Mouse (Mus musculus): Measurements from ENCODE around the gene Lmx1a. TPM values are rescaled to one million over a fixed set of nuclear protein-coding genes. Genes with fewer than 3 reads are reported as not detected.

Lmx1a gene
- polyA plus RNA-seq, 1 experiment from 2014 or later = 3.5 TPM

- WGBS = 82% methylated on average over 6 of the region's 6 CpGs
- H3K4me2 ChIP-seq = no peak overlapping the region
- no peak overlapping the region for H3K4me3 ChIP-seq
- 0 out of 2 replicates have a peak, but pooled peaks cover 3% of the 10 kb centered on the region for H3K27me3 ChIP-seq (replicated peaks)
- ATAC-seq (ENCODE audit: insufficient number of reproducible peaks, low FRiP score) = no peak
- H3K4me1 ChIP-seq (replicated peaks) = 0 out of 2 replicates have a peak, but pooled peaks cover 7% of the 10 kb centered on the region
- H3K9ac ChIP-seq = no peak overlapping the region
- H3K36me3 ChIP-seq = no peaks in the 10 kb centered on the region
- H3K27ac ChIP-seq (ENCODE audit: poor library complexity, severe bottlenecking) = no peak overlapping the region
- no peaks in the 10 kb centered on the region for H3K9me3 ChIP-seq (replicated peaks)
These were observed 131.0 kb downstream of the Lmx1a start for GRCm38 (mm10) chr1:167820031-167820430.

DNA sequence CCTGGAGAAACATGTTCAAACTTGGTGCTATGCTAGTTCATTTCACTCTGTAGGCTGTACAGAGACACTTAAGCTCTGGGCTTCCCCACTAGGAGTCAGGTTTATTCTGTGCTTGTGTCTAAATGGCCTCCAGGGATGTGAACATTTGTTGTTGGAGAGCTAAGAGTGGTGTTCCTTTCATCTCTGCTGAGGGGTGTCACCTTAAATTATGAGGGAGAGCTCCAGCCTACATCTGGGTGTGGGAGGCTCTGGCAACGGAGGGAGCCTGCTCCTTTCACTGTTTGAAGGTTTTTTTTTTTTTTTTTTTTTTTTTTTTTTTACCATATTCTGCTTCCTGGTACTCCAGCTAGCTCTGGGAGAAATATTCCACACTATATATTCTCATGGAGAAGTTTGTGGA, 132.1 kb downstream of the Lmx1a start:
- 0 out of 2 replicates have a peak, but pooled peaks cover 3% of the 10 kb centered on the region for H3K27me3 ChIP-seq (replicated peaks)
- H3K9ac ChIP-seq = no peak overlapping the region
- no peak overlapping the region for H3K27ac ChIP-seq (ENCODE audit: poor library complexity, severe bottlenecking)
- 43% methylated on average over 1 of the region's 1 CpGs for WGBS
- no peak for ATAC-seq (ENCODE audit: insufficient number of reproducible peaks, low FRiP score)
- H3K9me3 ChIP-seq (replicated peaks) = no peaks in the 10 kb centered on the region
- no peak overlapping the region for H3K4me3 ChIP-seq
- no peaks in the 10 kb centered on the region for H3K36me3 ChIP-seq
- 0 out of 2 replicates have a peak, but pooled peaks cover 7% of the 10 kb centered on the region for H3K4me1 ChIP-seq (replicated peaks)
- H3K4me2 ChIP-seq = no peak overlapping the region

- H3K9ac ChIP-seq = no peak overlapping the region
- H3K27me3 ChIP-seq (replicated peaks) = no peaks in the 10 kb centered on the region
- no peak overlapping the region for H3K4me2 ChIP-seq
- H3K9me3 ChIP-seq (replicated peaks) = no peaks in the 10 kb centered on the region
- WGBS = 52% methylated on average over 7 of the region's 7 CpGs
- H3K27ac ChIP-seq (ENCODE audit: poor library complexity, severe bottlenecking) = no peak overlapping the region
- H3K4me1 ChIP-seq (replicated peaks) = no peaks in the 10 kb centered on the region
- H3K36me3 ChIP-seq = no peaks in the 10 kb centered on the region
- no peak overlapping the region for H3K4me3 ChIP-seq
- ATAC-seq (ENCODE audit: insufficient number of reproducible peaks, low FRiP score) = peak; percentile 91
These were observed 141.3 kb downstream of the Lmx1a start for GRCm38 (mm10) chr1:167830291-167830690.

DNA sequence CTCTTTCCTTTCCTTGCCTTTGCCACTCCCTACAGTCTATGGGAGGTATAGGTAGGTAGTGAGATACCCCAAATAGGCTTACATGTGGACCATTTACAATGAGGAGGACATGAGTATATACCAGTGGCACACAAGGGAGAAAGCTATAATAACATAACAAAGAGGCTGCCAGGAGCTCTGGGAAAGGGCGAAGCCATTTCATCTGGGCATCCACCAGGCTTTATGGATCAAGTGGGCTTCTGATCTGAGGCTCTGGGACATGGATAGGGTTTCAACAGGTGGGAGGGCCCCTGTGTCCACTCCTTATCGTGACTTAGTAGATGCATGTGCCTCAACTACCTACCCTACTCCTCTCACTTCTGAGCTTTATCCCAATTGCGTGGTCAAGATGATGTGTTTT, 142.6 kb downstream of the Lmx1a start:
- Histone ChIP-seq H3K4me1 (replicated peaks) (no peaks in the 10 kb centered on the region), H3K27ac (ENCODE audit: poor library complexity, severe bottlenecking) (no peak overlapping the region), H3K9ac (no peak overlapping the region), H3K27me3 (replicated peaks) (no peaks in the 10 kb centered on the region), H3K4me3 (peak overlapping the region; percentile 2; the same call in 1 of the 2 replicates), H3K9me3 (replicated peaks) (no peaks in the 10 kb centered on the region), H3K36me3 (no peaks in the 10 kb centered on the region), H3K4me2 (no peak overlapping the region)
- ATAC-seq (ENCODE audit: insufficient number of reproducible peaks, low FRiP score) = no peak; the same call in 1 of the 2 replicates
- whole genome bisulfite sequencing = 80% methylated on average over 3 of the region's 3 CpGs

DNA sequence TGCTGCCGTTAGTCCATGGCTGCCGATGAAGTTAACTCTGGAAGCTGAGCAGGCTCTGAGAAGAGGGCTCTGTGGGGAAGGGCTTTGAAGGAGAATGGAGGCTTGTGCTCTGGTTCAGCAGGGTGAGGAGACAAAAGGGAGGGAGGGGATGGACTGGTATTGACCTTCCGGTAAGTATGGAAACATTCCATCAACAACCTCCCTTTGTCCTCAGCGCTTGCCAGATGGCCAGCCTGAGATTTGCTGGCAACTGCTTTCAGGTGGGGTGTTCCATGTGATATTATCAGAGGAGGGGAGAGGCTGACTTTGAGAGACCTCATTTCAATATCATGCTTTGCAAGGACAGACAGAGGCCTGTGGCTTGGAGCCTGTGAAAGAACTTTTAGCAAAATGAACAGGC, 165.8 kb downstream of the Lmx1a start:
- Histone ChIP-seq H3K9ac (no peak overlapping the region), H3K27ac (ENCODE audit: poor library complexity, severe bottlenecking) (no peak overlapping the region), H3K4me3 (no peak overlapping the region), H3K4me1 (replicated peaks) (no peaks in the 10 kb centered on the region), H3K4me2 (no peak overlapping the region), H3K36me3 (no peaks in the 10 kb centered on the region), H3K27me3 (replicated peaks) (no peaks in the 10 kb centered on the region), H3K9me3 (replicated peaks) (no peaks in the 10 kb centered on the region)
- no peak for ATAC-seq (ENCODE audit: insufficient number of reproducible peaks, low FRiP score)
- 68% methylated on average over 4 of the region's 4 CpGs for WGBS

- Histone ChIP-seq H3K36me3 (no peaks in the 10 kb centered on the region), H3K4me3 (no peak overlapping the region), H3K9ac (no peak overlapping the region), H3K9me3 (replicated peaks) (no peaks in the 10 kb centered on the region), H3K27me3 (replicated peaks) (no peaks in the 10 kb centered on the region), H3K27ac (ENCODE audit: poor library complexity, severe bottlenecking) (no peak overlapping the region), H3K4me1 (replicated peaks) (no peaks in the 10 kb centered on the region), H3K4me2 (no peak overlapping the region)
- 62% methylated on average over 1 of the region's 1 CpGs for WGBS
- ATAC-seq (ENCODE audit: insufficient number of reproducible peaks, low FRiP score) = no peak
These were observed 183.0 kb downstream of the Lmx1a start for GRCm38 (mm10) chr1:167872028-167872427.

- no peaks in the 10 kb centered on the region for H3K27me3 ChIP-seq (replicated peaks)
- no peaks in the 10 kb centered on the region for H3K36me3 ChIP-seq
- no peak overlapping the region for H3K4me2 ChIP-seq
- no peak overlapping the region for H3K9ac ChIP-seq
- H3K4me1 ChIP-seq (replicated peaks) = no peaks in the 10 kb centered on the region
- H3K4me3 ChIP-seq = no peak overlapping the region
- WGBS = 68% methylated on average over 3 of the region's 3 CpGs
- no peak overlapping the region for H3K27ac ChIP-seq (ENCODE audit: poor library complexity, severe bottlenecking)
- ATAC-seq (ENCODE audit: insufficient number of reproducible peaks, low FRiP score) = no peak
- no peaks in the 10 kb centered on the region for H3K9me3 ChIP-seq (replicated peaks)
These were observed 185.1 kb downstream of the Lmx1a start for GRCm38 (mm10) chr1:167874099-167874498.

DNA sequence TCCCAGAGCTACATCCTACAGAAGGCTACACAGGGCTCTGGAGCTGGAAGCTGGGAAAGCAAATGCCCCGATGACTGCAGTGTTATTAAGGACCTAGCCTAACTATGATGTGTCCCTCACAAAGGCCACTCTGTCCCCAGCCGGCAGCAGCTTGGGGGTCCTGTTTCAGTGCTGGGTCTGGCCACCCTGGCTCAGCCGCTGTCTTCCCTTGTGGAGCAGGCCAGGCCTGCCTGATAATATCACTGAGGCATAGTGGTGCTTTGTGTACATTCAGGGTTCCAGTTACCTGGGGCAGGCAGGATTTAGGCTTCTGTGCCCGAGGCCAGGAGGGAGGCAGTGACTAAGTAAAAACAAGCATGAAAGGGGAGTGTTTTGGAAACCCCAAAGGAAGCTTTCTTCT, 188.9 kb downstream of the Lmx1a start:
- no peak overlapping the region for H3K27ac ChIP-seq (ENCODE audit: poor library complexity, severe bottlenecking)
- ATAC-seq (ENCODE audit: insufficient number of reproducible peaks, low FRiP score) = no peak
- H3K4me2 ChIP-seq = no peak overlapping the region
- no peaks in the 10 kb centered on the region for H3K36me3 ChIP-seq
- no peak overlapping the region for H3K9ac ChIP-seq
- no peaks in the 10 kb centered on the region for H3K4me1 ChIP-seq (replicated peaks)
- H3K9me3 ChIP-seq (replicated peaks) = no peaks in the 10 kb centered on the region
- H3K4me3 ChIP-seq = no peak overlapping the region
- WGBS = 64% methylated on average over 4 of the region's 4 CpGs
- H3K27me3 ChIP-seq (replicated peaks) = no peaks in the 10 kb centered on the region

DNA sequence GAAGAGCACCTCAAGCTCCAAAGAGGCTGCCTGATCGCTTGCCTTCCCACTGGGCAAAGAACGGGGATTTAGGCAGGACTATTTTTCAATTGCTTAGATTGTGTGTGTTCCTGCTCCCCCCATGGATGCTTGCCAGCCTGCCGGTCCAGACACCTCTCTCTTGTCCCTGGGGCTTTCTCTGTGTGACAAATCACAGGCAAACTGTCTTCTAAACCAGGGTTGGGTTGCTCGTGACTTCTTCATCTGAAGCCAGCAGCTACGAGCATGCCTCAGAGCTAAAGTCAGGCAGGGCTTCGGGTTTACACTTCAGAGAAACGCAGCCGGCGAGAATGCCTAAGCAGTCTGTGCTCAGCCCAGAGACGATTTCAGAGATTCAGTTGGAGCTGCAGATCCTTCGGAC, 189.3 kb downstream of the Lmx1a start:
- H3K27me3 ChIP-seq (replicated peaks) = no peaks in the 10 kb centered on the region
- no peak for ATAC-seq (ENCODE audit: insufficient number of reproducible peaks, low FRiP score)
- WGBS = 68% methylated on average over 11 of the region's 11 CpGs
- H3K4me3 ChIP-seq = no peak overlapping the region
- no peaks in the 10 kb centered on the region for H3K36me3 ChIP-seq
- no peaks in the 10 kb centered on the region for H3K4me1 ChIP-seq (replicated peaks)
- H3K27ac ChIP-seq (ENCODE audit: poor library complexity, severe bottlenecking) = no peak overlapping the region
- no peaks in the 10 kb centered on the region for H3K9me3 ChIP-seq (replicated peaks)
- H3K4me2 ChIP-seq = no peak overlapping the region
- H3K9ac ChIP-seq = no peak overlapping the region

DNA sequence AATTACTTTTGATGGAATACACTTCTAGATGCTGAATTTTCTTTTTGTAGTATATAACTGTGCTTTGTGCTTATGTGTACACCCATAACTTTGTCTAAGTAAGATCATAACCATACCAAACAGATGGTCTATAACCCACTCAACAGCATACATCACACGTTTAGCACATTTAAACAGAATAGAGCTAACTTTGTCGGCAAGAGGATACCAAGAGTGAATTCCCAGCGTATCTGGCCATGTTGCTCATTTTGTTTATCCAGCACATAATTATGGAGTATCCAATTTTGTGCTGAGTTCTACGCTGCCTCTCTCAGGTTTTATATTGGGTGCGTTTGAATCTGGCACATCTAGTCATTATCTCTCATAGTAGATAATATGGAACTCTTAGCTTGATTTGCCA, 196.7 kb downstream of the Lmx1a start:
- H3K27me3 ChIP-seq (replicated peaks) = peaks cover 15% of the 10 kb centered on the region
- no peaks in the 10 kb centered on the region for H3K4me1 ChIP-seq (replicated peaks)
- no peak overlapping the region for H3K4me3 ChIP-seq
- no peak overlapping the region for H3K9ac ChIP-seq
- H3K4me2 ChIP-seq = no peak overlapping the region
- no peak for ATAC-seq (ENCODE audit: insufficient number of reproducible peaks, low FRiP score)
- H3K27ac ChIP-seq (ENCODE audit: poor library complexity, severe bottlenecking) = no peak overlapping the region
- no peaks in the 10 kb centered on the region for H3K9me3 ChIP-seq (replicated peaks)
- H3K36me3 ChIP-seq = no peaks in the 10 kb centered on the region
- WGBS = 83% methylated on average over 5 of the region's 5 CpGs

- no peak overlapping the region for H3K27ac ChIP-seq (ENCODE audit: poor library complexity, severe bottlenecking)
- H3K9me3 ChIP-seq (replicated peaks) = no peaks in the 10 kb centered on the region
- H3K27me3 ChIP-seq (replicated peaks) = peaks cover 17% of the 10 kb centered on the region
- no peaks in the 10 kb centered on the region for H3K4me1 ChIP-seq (replicated peaks)
- H3K9ac ChIP-seq = 0 out of 2 replicates have a peak overlapping the region, but pooled peaks have one; percentile 43
- no peaks in the 10 kb centered on the region for H3K36me3 ChIP-seq
- no peak for ATAC-seq (ENCODE audit: insufficient number of reproducible peaks, low FRiP score)
- peak overlapping the region; percentile 41 for H3K4me3 ChIP-seq
- H3K4me2 ChIP-seq = peak overlapping the region; percentile 67
- 74% methylated on average over 5 of the region's 5 CpGs for WGBS
These were observed 199.1 kb downstream of the Lmx1a start for GRCm38 (mm10) chr1:167888120-167888519.

DNA sequence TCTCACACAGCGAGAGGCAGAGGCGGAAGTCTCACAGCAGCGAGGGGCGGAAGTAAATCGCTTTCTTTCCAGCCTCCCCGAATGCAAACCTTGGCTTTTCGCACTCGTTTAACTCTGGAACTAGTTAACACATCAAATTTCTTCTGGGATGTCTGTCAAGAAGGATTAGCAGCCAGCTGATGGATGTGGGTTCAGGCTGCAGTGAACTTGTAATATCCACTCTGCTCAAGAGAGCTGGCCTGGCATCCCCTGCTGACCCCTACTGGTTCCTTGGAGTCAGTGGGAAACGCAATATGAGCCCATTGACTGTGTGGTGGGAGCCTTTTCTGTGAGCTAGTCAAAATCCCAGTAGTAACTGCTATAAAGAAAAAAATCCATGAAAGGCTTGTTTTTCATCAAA, 199.8 kb downstream of the Lmx1a start:
- peak overlapping the region; percentile 41 for H3K4me3 ChIP-seq
- peaks cover 17% of the 10 kb centered on the region for H3K27me3 ChIP-seq (replicated peaks)
- no peaks in the 10 kb centered on the region for H3K36me3 ChIP-seq
- no peaks in the 10 kb centered on the region for H3K9me3 ChIP-seq (replicated peaks)
- H3K9ac ChIP-seq = 0 out of 2 replicates have a peak overlapping the region, but pooled peaks have one; percentile 43
- no peaks in the 10 kb centered on the region for H3K4me1 ChIP-seq (replicated peaks)
- ATAC-seq (ENCODE audit: insufficient number of reproducible peaks, low FRiP score) = no peak
- no peak overlapping the region for H3K27ac ChIP-seq (ENCODE audit: poor library complexity, severe bottlenecking)
- H3K4me2 ChIP-seq = peak overlapping the region; percentile 67
- WGBS = 12% methylated on average over 9 of the region's 9 CpGs
